Mouse (Mus musculus) megakaryocyte, embryonic 14.5 days (primary cell): ENCODE results near the gene Plscr5.

Experiments used
- FLI1 ChIP-seq: IDR thresholded peaks from 2 replicates; pipeline ENCODE4 v1.6.1; 2012; ENCODE audit warnings: low read length, inconsistent platforms, mixed read lengths
- GATA1 ChIP-seq: IDR thresholded peaks from 3 replicates; pipeline ENCODE4 v1.6.1; 2012; ENCODE audit warnings: mixed read lengths, low read length, inconsistent platforms, borderline replicate concordance

DNA sequence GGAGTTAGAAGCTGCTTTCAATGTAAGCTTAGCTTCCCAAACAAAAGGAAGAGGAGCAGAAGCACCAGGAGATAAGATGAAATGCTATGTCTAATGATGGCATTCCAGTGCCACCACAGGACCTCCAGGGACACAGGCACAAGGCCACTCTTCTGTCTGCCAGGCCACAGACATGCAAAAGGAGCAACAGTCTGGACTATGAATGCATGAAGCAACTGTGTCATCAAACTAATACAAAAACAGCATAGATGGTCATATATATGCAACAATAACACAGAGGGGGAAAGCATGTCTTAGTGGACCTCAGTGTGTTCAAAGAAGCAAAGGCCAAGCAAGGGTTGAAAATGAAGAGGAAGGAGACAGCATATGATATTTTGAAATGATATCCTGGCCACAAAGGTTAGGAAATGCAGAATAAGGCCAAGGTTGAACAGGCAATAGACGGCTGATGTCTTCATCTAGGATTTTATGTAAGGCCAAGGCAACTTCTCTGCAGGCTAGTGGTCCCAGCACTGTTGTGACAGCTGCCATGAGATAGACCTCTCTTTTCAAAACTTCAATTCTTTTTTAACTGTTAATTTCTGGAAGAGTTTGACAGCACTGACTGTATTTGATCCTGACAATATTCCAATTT is 32.0 kb downstream of the Plscr5 start:
- no peak for TF ChIP-seq GATA1
- no peak for TF ChIP-seq FLI1
